Mouse (Mus musculus): Measurements from ENCODE around the gene Os9.

GRCm38 (mm10) chr10:127150471-127150872 is 29.5 kb upstream of the Os9 start:
- no peak for TF ChIP-seq CTCF (IDR thresholded peaks at IDR 0.05; ENCODE audit: borderline replicate concordance, insufficient read depth, low read length)
- TF ChIP-seq POLR2A (IDR thresholded peaks at IDR 0.05; ENCODE audit: low read depth, low read length), result no peak
